ENCODE assay signal across 7 mouse cellular contexts in the genomic region with DNA sequence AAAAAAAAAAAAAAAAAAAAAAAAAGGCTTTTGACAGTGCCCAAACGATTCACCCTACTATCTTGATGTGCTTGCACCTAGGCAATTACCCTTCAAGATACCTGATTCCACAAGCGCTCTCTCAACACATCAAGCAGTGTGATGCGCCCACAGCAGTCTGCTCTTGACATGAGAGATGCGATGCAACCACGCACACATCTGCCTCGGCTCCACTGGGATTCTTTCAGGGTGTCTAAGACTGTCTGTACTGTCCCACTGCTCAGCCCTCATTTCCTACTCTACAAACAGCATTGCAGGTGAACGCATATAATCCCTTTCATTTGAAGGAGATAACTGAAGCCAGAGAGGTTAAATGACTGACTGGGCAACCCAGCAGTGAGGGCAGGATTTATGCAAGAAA. TPM values are rescaled to one million over a fixed set of nuclear protein-coding genes. Genes with fewer than 3 reads are reported as not detected.
DNase-seq lines count a peak whose midpoint lies in the region; ATAC-seq lines count a peak whose summit lies in the region.

No protein-coding gene starts in this region.

- no peaks in the 10 kb centered on the region for H3K9me3 ChIP-seq in lung, embryonic 16.5 days (ENCODE audit: control insufficient read depth, low read length)
- H3K9me3 ChIP-seq in embryonic facial prominence, embryonic 14.5 days (ENCODE audit: control insufficient read depth, low read length), result no peaks in the 10 kb centered on the region

- no peak overlapping the region for H3K27ac ChIP-seq in lung, embryonic 16.5 days (ENCODE audit: low read length)
- H3K27ac ChIP-seq in embryonic facial prominence, embryonic 14.5 days (replicated peaks; ENCODE audit: low read depth, low read length), result no peak overlapping the region

- peak overlapping the region; percentile 87 for H3K4me2 ChIP-seq in lung, embryonic 16.5 days (ENCODE audit: low read depth, low read length)
- H3K4me2 ChIP-seq in embryonic facial prominence, embryonic 14.5 days (ENCODE audit: low read depth, low read length), result peak overlapping the region; percentile 66

- H3K4me3 ChIP-seq in lung, embryonic 16.5 days (ENCODE audit: low read length), result peak overlapping the region; percentile 95
- peak overlapping the region; percentile 99 for H3K4me3 ChIP-seq in embryonic facial prominence, embryonic 14.5 days (ENCODE audit: low read depth, low read length)

- no peak for DNase-seq in lung, adult 18-20 months
- DNase-seq in embryonic facial prominence, embryonic 14.5 days (ENCODE audit: low spot score), result no peak
- peak; percentile 14 for DNase-seq in induced T-regulatory cell, adult 2 months (ENCODE audit: low read depth)
- peak; percentile 30 for DNase-seq in naive thymus-derived CD4-positive, alpha-beta T cell, adult 2 months (ENCODE audit: low read depth)
- no peak for DNase-seq in adrenal gland, adult 2 months

- peaks cover 26% of the 10 kb centered on the region for H3K36me3 ChIP-seq in lung, embryonic 16.5 days (ENCODE audit: control insufficient read depth, insufficient read depth, low read length)
- peaks cover 42% of the 10 kb centered on the region for H3K36me3 ChIP-seq in embryonic facial prominence, embryonic 14.5 days (ENCODE audit: control insufficient read depth, insufficient read depth, low read length)

- 48% methylated on average over 7 of the region's 7 CpGs for WGBS in lung, embryonic 16.5 days
- 51% methylated on average over 7 of the region's 7 CpGs for WGBS in embryonic facial prominence, embryonic 14.5 days

- H3K4me1 ChIP-seq in lung, embryonic 16.5 days (replicated peaks; ENCODE audit: control insufficient read depth, insufficient read depth, low read length), result peaks cover 14% of the 10 kb centered on the region
- peaks cover 10% of the 10 kb centered on the region for H3K4me1 ChIP-seq in embryonic facial prominence, embryonic 14.5 days (ENCODE audit: control insufficient read depth, insufficient read depth, low read length)

- H3K27me3 ChIP-seq in lung, embryonic 16.5 days (ENCODE audit: control insufficient read depth, insufficient read depth, low read depth, low read length), result no peaks in the 10 kb centered on the region
- no peaks in the 10 kb centered on the region for H3K27me3 ChIP-seq in embryonic facial prominence, embryonic 14.5 days (replicated peaks; ENCODE audit: control insufficient read depth, insufficient read depth, low read length)

- ATAC-seq in lung, embryonic 16.5 days (ENCODE audit: low read depth), result no peak
- no peak for ATAC-seq in embryonic facial prominence, embryonic 14.5 days (ENCODE audit: low read depth)
- ATAC-seq in activated CD4-positive, CD25-positive, alpha-beta regulatory T cell, adult 4 months, result no peak

- peak overlapping the region; percentile 95 for H3K9ac ChIP-seq in lung, embryonic 16.5 days (ENCODE audit: low read length)
- H3K9ac ChIP-seq in embryonic facial prominence, embryonic 14.5 days (ENCODE audit: low read depth, low read length), result peak overlapping the region; percentile 97

RNA-seq across cellular contexts. Expression of a gene that starts 1.2 kb away (rescaled TPM):
- 60.8 and 62.9 TPM in 2 replicates for polyA plus RNA-seq in lung, embryonic 16.5 days (2015; fragmentation: Nextera tagmentation; extraction: Ambion mirVana)
- polyA plus RNA-seq in embryonic facial prominence, embryonic 14.5 days (2014; fragmentation: Nextera tagmentation; extraction: Ambion mirVana), result 52.5 and 53.8 TPM in 2 replicates
- polyA plus RNA-seq in activated CD4-positive, CD25-positive, alpha-beta regulatory T cell, adult 4 months (2017; shearing (Covaris generic)), result 10 to 100 TPM; 18.7 to 26.7 TPM
- 100 to 1,000 TPM in 1 of 2 experiments, 10 to 100 TPM in 1; 90.6 to 168 TPM for total RNA-seq in adrenal gland, adult 2 months (2021)
- 9.5 and 10.5 TPM in 2 replicates for polyA plus RNA-seq in adrenal gland, adult 2 months (2012; rRNA removed)

RNA-seq across cellular contexts. Expression of a gene that starts 46.0 kb away (rescaled TPM):
- 2.5 and 2.6 TPM in 2 replicates for polyA plus RNA-seq in lung, embryonic 16.5 days (2015; fragmentation: Nextera tagmentation; extraction: Ambion mirVana)
- polyA plus RNA-seq in embryonic facial prominence, embryonic 14.5 days (2014; fragmentation: Nextera tagmentation; extraction: Ambion mirVana), result 4.1 and 4.3 TPM in 2 replicates
- polyA plus RNA-seq in activated CD4-positive, CD25-positive, alpha-beta regulatory T cell, adult 4 months (2017; shearing (Covaris generic)), result under 1 TPM; 0.40 TPM
- total RNA-seq in adrenal gland, adult 2 months (2021), result 10 to 100 TPM; 31.1 to 53.2 TPM
- polyA plus RNA-seq in adrenal gland, adult 2 months (2012; rRNA removed), result 19.1 and 19.5 TPM in 2 replicates

Comparison
In these comparisons a context has a peak if more than half of its experiments do, and no peak if none do; other contexts are left out.
1. DNase-seq: peak in induced T-regulatory cell, adult 2 months (single experiment) and naive thymus-derived CD4-positive, alpha-beta T cell, adult 2 months (single experiment); none in lung, adult 18-20 months (0 of 2), embryonic facial prominence, embryonic 14.5 days (single experiment) and adrenal gland, adult 2 months (single experiment).